Mouse (Mus musculus) CH12.LX (cell line): ENCODE results near the gene Wnt3a. TPM values are rescaled to one million over a fixed set of nuclear protein-coding genes. Genes with fewer than 3 reads are reported as not detected.

Source experiments
- DNase-seq: peaks from one replicate; pipeline ENCODE4 v3.0.0-alpha.2; 2013; ENCODE audit errors: extremely low read depth
- H3K27ac ChIP-seq: 2 replicates; pipeline ENCODE4 v1.5.1; 2012; ENCODE audit warnings: low read depth, mild to moderate bottlenecking, control low read depth, moderate library complexity; ENCODE audit not compliant: insufficient read depth
- H3K27me3 ChIP-seq: replicated peaks from 2 replicates; pipeline ENCODE3; 2012; ENCODE audit warnings: inconsistent platforms
- H3K36me3 ChIP-seq, 2 experiments: replicated peaks in 1 of 2; 2 replicates each; pipeline versions ENCODE3 to v1.6.1; 2012; ENCODE audit warnings: inconsistent platforms in 1 of 2, low read length in 1 of 2, mild to moderate bottlenecking in 1 of 2, mixed read lengths in 1 of 2, moderate library complexity in 1 of 2; ENCODE audit not compliant: control insufficient read depth in 1 of 2, insufficient read depth in 1 of 2
- H3K4me1 ChIP-seq, 2 experiments: 2 replicates each; pipeline ENCODE4 v1.6.1; 2012; ENCODE audit warnings: inconsistent platforms in 1 of 2, moderate library complexity in 1 of 2; ENCODE audit not compliant: insufficient read depth in 2 of 2, control insufficient read depth in 1 of 2
- H3K4me2 ChIP-seq: 2 replicates; pipeline ENCODE4 v1.6.1; 2012; ENCODE audit warnings: low read depth, mild to moderate bottlenecking, control low read depth; ENCODE audit not compliant: poor library complexity, insufficient read depth, severe bottlenecking
- H3K4me3 ChIP-seq, 3 experiments: fragments of 150-350 bp in 1 of 3; sonication (generic) in 1 of 3; replicated peaks in 1 of 3; 2 replicates each; pipeline versions ENCODE3 to v1.5.1; 2011 to 2012; ENCODE audit warnings: low read depth in 2 of 3, low read length in 2 of 3, mild to moderate bottlenecking in 2 of 3, moderate library complexity in 2 of 3, control low read depth in 1 of 3, improper control_type of control experiment in 1 of 3, inconsistent platforms in 1 of 3, mixed read lengths in 1 of 3; ENCODE audit not compliant: poor library complexity in 1 of 3
- H3K79me2 ChIP-seq: replicated peaks from 2 replicates; pipeline ENCODE4 v1.6.1; 2012; ENCODE audit warnings: mild to moderate bottlenecking, moderate library complexity; ENCODE audit not compliant: control insufficient read depth, poor library complexity, insufficient read depth, severe bottlenecking; ENCODE audit errors: extremely low read depth
- H3K9ac ChIP-seq: 2 replicates; pipeline ENCODE4 v1.6.1; 2012; ENCODE audit warnings: low read depth, mild to moderate bottlenecking, control low read depth, moderate library complexity; ENCODE audit not compliant: insufficient read depth
- H3K9me3 ChIP-seq: replicated peaks from 2 replicates; pipeline ENCODE3; 2012; ENCODE audit warnings: low read length, inconsistent platforms, mixed read lengths
- BHLHE40 ChIP-seq: IDR thresholded peaks from 2 replicates; pipeline ENCODE4 v1.6.1; 2011; ENCODE audit warnings: mild to moderate bottlenecking, low read depth, low read length, improper control_type of control experiment
- CHD1 ChIP-seq: IDR thresholded peaks from 2 replicates; pipeline ENCODE4 v1.6.1; 2012; ENCODE audit warnings: low read depth, low read length, improper control_type of control experiment, inconsistent platforms
- CHD2 ChIP-seq: IDR thresholded peaks from 2 replicates; pipeline ENCODE4 v1.6.1; 2011; ENCODE audit warnings: low read length, improper control_type of control experiment
- CTCF ChIP-seq, 2 experiments: IDR thresholded peaks in 1 of 2; conservative IDR thresholded peaks in 1 of 2; 2 replicates each; pipeline ENCODE4 v1.5.1; 2011 to 2012; ENCODE audit warnings: low read depth in 2 of 2, low read length in 2 of 2, improper control_type of control experiment in 1 of 2, inconsistent platforms in 1 of 2, mild to moderate bottlenecking in 1 of 2, moderate library complexity in 1 of 2
- E2F4 ChIP-seq: IDR thresholded peaks from 2 replicates; pipeline ENCODE4 v1.6.1; 2011; ENCODE audit warnings: low read depth, low read length, improper control_type of control experiment; ENCODE audit not compliant: insufficient replicate concordance
- ELF1 ChIP-seq: IDR thresholded peaks from 2 replicates; pipeline ENCODE4 v1.6.1; 2014; ENCODE audit warnings: low read depth, mild to moderate bottlenecking, inconsistent platforms, low read length, improper control_type of control experiment
- EP300 ChIP-seq: IDR thresholded peaks from 2 replicates; pipeline ENCODE4 v1.6.1; 2011; ENCODE audit warnings: low read length, improper control_type of control experiment
- ETS1 ChIP-seq: conservative IDR thresholded peaks from 2 replicates; pipeline ENCODE4 v1.6.1; 2012; ENCODE audit warnings: low read depth, mild to moderate bottlenecking, inconsistent platforms, low read length, improper control_type of control experiment, moderate library complexity
- HCFC1 ChIP-seq: IDR thresholded peaks from 2 replicates; pipeline ENCODE4 v1.6.1; 2012; ENCODE audit warnings: low read depth, mild to moderate bottlenecking, inconsistent platforms, low read length, improper control_type of control experiment
- IRF4 ChIP-seq: IDR thresholded peaks from 2 replicates; pipeline ENCODE4 v1.6.1; 2014; ENCODE audit warnings: low read depth, mild to moderate bottlenecking, inconsistent platforms, low read length, improper control_type of control experiment
- JUN ChIP-seq: IDR thresholded peaks from 2 replicates; pipeline ENCODE4 v1.6.1; 2011; ENCODE audit warnings: low read depth, mild to moderate bottlenecking, low read length, improper control_type of control experiment, moderate library complexity; ENCODE audit not compliant: insufficient read depth
- JUND ChIP-seq: conservative IDR thresholded peaks from 2 replicates; pipeline ENCODE4 v1.6.1; 2011; ENCODE audit warnings: low read depth, low read length, improper control_type of control experiment
- KAT2A ChIP-seq: IDR thresholded peaks from 2 replicates; pipeline ENCODE4 v1.6.1; 2012; ENCODE audit warnings: low read length, improper control_type of control experiment, inconsistent platforms; ENCODE audit not compliant: insufficient replicate concordance
- MAFK ChIP-seq: IDR thresholded peaks from 2 replicates; pipeline ENCODE4 v1.6.1; 2011; ENCODE audit warnings: low read length, improper control_type of control experiment; ENCODE audit not compliant: insufficient replicate concordance
- MAX ChIP-seq: IDR thresholded peaks from 2 replicates; pipeline ENCODE4 v1.6.1; 2011; ENCODE audit warnings: low read length, improper control_type of control experiment
- MAZ ChIP-seq: IDR thresholded peaks from 2 replicates; pipeline ENCODE4 v1.6.1; 2012; ENCODE audit warnings: low read depth, mild to moderate bottlenecking, inconsistent platforms, low read length, improper control_type of control experiment, moderate library complexity
- MEF2A ChIP-seq: IDR thresholded peaks from 2 replicates; pipeline ENCODE4 v1.6.1; 2014; ENCODE audit warnings: low read depth, mild to moderate bottlenecking, inconsistent platforms, low read length, improper control_type of control experiment, borderline replicate concordance
- MXI1 ChIP-seq: IDR thresholded peaks from 2 replicates; pipeline ENCODE4 v1.6.1; 2011; ENCODE audit warnings: mild to moderate bottlenecking, low read depth, low read length, improper control_type of control experiment
- MYC ChIP-seq: IDR thresholded peaks from 2 replicates; pipeline ENCODE4 v1.6.1; 2011; ENCODE audit warnings: low read depth, mild to moderate bottlenecking, improper control_type of control experiment, low read length
- NELFE ChIP-seq: IDR thresholded peaks from 2 replicates; pipeline ENCODE4 v1.6.1; 2011; ENCODE audit warnings: low read depth, low read length, improper control_type of control experiment
- NRF1 ChIP-seq: IDR thresholded peaks from 2 replicates; pipeline ENCODE4 v1.6.1; 2014; ENCODE audit warnings: low read depth, mild to moderate bottlenecking, inconsistent platforms, low read length, improper control_type of control experiment, moderate library complexity
- PAX5 ChIP-seq: IDR thresholded peaks from 2 replicates; pipeline ENCODE4 v1.6.1; 2012; ENCODE audit warnings: low read length, inconsistent platforms, mixed read lengths
- POLR2A ChIP-seq: IDR thresholded peaks from 2 replicates; pipeline ENCODE4 v1.6.1; 2011; ENCODE audit warnings: low read depth, mild to moderate bottlenecking, improper control_type of control experiment, low read length
- POLR2AphosphoS2 ChIP-seq: IDR thresholded peaks from 2 replicates; pipeline ENCODE4 v1.6.1; 2011; ENCODE audit warnings: low read depth, low read length, improper control_type of control experiment
- RAD21 ChIP-seq: IDR thresholded peaks from 2 replicates; pipeline ENCODE4 v1.6.1; 2011; ENCODE audit warnings: low read depth, mild to moderate bottlenecking, low read length, improper control_type of control experiment, moderate library complexity
- RCOR1 ChIP-seq: conservative IDR thresholded peaks from 2 replicates; pipeline ENCODE4 v1.6.1; 2012; ENCODE audit warnings: low read depth, mild to moderate bottlenecking, inconsistent platforms, low read length, improper control_type of control experiment
- SIN3A ChIP-seq: IDR thresholded peaks from 2 replicates; pipeline ENCODE4 v1.6.1; 2012; ENCODE audit warnings: low read length, improper control_type of control experiment, inconsistent platforms
- SMC3 ChIP-seq: IDR thresholded peaks from 2 replicates; pipeline ENCODE4 v1.6.1; 2011; ENCODE audit warnings: low read depth, low read length, improper control_type of control experiment
- TBP ChIP-seq: conservative IDR thresholded peaks from 2 replicates; pipeline ENCODE4 v1.6.1; 2011; ENCODE audit warnings: low read depth, low read length, improper control_type of control experiment
- TCF12 ChIP-seq: IDR thresholded peaks from 2 replicates; pipeline ENCODE4 v1.6.1; 2014; ENCODE audit warnings: low read depth, mild to moderate bottlenecking, inconsistent platforms, low read length, improper control_type of control experiment
- UBTF ChIP-seq: IDR thresholded peaks from 2 replicates; pipeline ENCODE4 v1.6.1; 2012; ENCODE audit warnings: low read depth, mild to moderate bottlenecking, inconsistent platforms, low read length, improper control_type of control experiment, moderate library complexity
- USF1 ChIP-seq: IDR thresholded peaks from 2 replicates; pipeline ENCODE4 v1.6.1; 2014; ENCODE audit warnings: low read depth, mild to moderate bottlenecking, inconsistent platforms, low read length, improper control_type of control experiment
- USF2 ChIP-seq: conservative IDR thresholded peaks from 2 replicates; pipeline ENCODE4 v1.6.1; 2011; ENCODE audit warnings: low read depth, low read length, improper control_type of control experiment
- ZC3H11A ChIP-seq: IDR thresholded peaks from 2 replicates; pipeline ENCODE4 v1.6.1; 2012; ENCODE audit warnings: low read depth, mild to moderate bottlenecking, inconsistent platforms, low read length, improper control_type of control experiment
- ZKSCAN1 ChIP-seq: IDR thresholded peaks from 2 replicates; pipeline ENCODE4 v1.6.1; 2012; ENCODE audit warnings: low read depth, inconsistent platforms, low read length, improper control_type of control experiment, borderline replicate concordance
- ZMIZ1 ChIP-seq: IDR thresholded peaks from 2 replicates; pipeline ENCODE4 v1.6.1; 2012; ENCODE audit warnings: low read depth, mild to moderate bottlenecking, inconsistent platforms, low read length, improper control_type of control experiment
- ZNF384 ChIP-seq: IDR thresholded peaks from 2 replicates; pipeline ENCODE4 v1.6.1; 2012; ENCODE audit warnings: low read depth, low read length, improper control_type of control experiment, inconsistent platforms
- dilution Hi-C: fragments of 300-500 bp; cut with MboI; formaldehyde crosslinking; loops from 2 replicates; pipeline ENCODE4 v1.14.3; 2020; ENCODE audit warnings: low sequenced_read_pairs; ENCODE audit not compliant: extremely low pct_unique_long_range_greater_than_20kb, extremely low pct_ligation_motif_present
- in situ Hi-C: fragments of 300-500 bp; cut with MboI; formaldehyde crosslinking; loops from 3 replicates; pipeline ENCODE4 v1.14.3; 2019; ENCODE audit warnings: low sequenced_read_pairs, low pct_ligation_motif_present, low pct_unique_long_range_greater_than_20kb, mixed read lengths
- polyA plus RNA-seq: library from polyadenylated mRNA; unstranded; fragments of >175 nt; gene quantifications from 2 replicates; pipeline ENCODE4 v1.2.1, GENCODE M21; 2012; ENCODE audit warnings: low read depth; ENCODE audit not compliant: insufficient read length
- total RNA-seq, 2 experiments: library from RNA; depleted of rRNA; stranded (reverse); fragments of 300-350 nt in 1 of 2; fragments of >200 nt in 1 of 2; gene quantifications; 2 replicates each; pipeline ENCODE4 v1.2.3; 2012 to 2014

Gene Wnt3a
- total and polyA plus RNA-seq, 3 experiments: not detected

DNA sequence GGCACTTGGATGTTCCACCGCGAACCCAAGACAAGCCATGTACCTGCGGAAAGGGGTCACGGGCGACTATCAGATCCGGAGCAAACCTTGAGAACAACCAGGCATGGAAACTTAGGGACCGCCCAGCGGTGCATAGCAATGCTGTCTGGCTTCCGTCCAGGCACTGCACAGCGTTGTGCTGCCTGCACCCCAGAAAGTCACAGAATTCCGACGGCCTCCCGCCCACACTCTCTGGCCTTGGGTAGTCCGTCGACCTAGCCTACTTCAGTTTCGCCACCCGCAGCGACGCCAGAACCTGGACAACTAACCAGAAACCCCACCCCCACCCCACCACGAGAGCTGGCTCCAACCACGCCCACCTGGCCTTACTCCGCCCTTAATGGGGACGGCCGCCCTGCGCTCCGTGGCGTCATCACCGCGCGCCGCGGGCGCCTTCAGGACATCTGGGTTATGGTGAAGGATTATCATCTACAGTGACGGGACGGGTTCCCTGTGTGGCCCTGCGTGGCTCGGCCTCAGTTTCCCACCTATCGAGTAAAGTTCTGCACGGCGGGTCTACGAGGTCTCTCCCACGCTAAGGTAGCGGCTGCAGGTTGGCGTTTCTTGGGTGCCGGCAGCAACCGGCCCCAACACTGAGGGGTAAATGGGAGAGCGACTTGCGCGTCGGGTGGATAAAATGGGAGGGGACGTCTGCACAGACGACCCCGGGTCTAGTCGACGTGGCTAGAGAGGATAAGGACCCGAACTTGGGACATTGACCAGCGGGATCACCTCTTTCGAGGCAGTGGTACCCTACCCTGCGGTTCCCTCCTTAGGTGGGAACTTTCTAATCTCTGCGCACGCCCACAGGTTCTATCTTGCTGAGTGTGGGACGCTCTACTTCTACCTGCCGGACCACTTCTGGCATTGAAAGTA is 88.2 kb downstream of the Wnt3a start, which contains the start of gene Mrpl55:
Gene Mrpl55, plus strand, starts transcription at position 406 of the 915 bp plus-strand sequence.
- Histone ChIP-seq H3K79me2 (peaks cover 6% of the 10 kb centered on the region), H3K36me3 (peaks cover 27 to 55% of the 10 kb centered on the region in 2 experiments), H3K4me3 (peak within 1 kb of the TSS; percentile 68 to 99 (median 77)), H3K27ac (peak within 1 kb of the TSS; percentile 23; the same call in 1 of the 2 replicates), H3K9ac (peak within 1 kb of the TSS; percentile 67), H3K4me1 (peaks cover 4 to 19% of the 10 kb centered on the region in 2 experiments), H3K4me2 (peak within 1 kb of the TSS; percentile 89), H3K27me3 (no peaks in the 10 kb centered on the region), H3K9me3 (no peaks in the 10 kb centered on the region)
- peak; percentile 97 for DNase-seq
- dilution Hi-C loops (no loop called here), in situ Hi-C loops (loop anchor here (5.0 kb wide), 1 partner anchor 35 kb away; no protein-coding TSS in a partner anchor)
- TF ChIP-seq MXI1 (peak; percentile 92), CHD1 (peak; percentile 70; the same call in 1 of the 2 replicates), USF1 (no peak), IRF4 (peak; percentile 48; the same call in 1 of the 2 replicates), CHD2 (peak; percentile 88), JUN (no peak), RCOR1 (peak; percentile 15; the same call in 1 of the 2 replicates), BHLHE40 (peak; percentile 77), TBP (peak; percentile 80; the same call in 1 of the 2 replicates), MYC (peak; percentile 28), SIN3A (peak; percentile 99), ETS1 (no peak), SMC3 (no peak), JUND (no peak), TCF12 (peak; percentile 97), ELF1 (peak; percentile 52; the same call in 1 of the 2 replicates), ZC3H11A (no peak), UBTF (0 out of 2 replicates have a peak, but pooled peaks have one; percentile 51), MAZ (peak; percentile 64), HCFC1 (peak; percentile 89), KAT2A (peak; percentile 61; the same call in 1 of the 2 replicates), POLR2AphosphoS2 (peak; percentile 83; the same call in 1 of the 2 replicates), NELFE (peak; percentile 89), USF2 (no peak), MAX (peak; percentile 77), MAFK (no peak), E2F4 (no peak), ZNF384 (0 out of 2 replicates have a peak, but pooled peaks have one; percentile 20), EP300 (peak; percentile 17; the same call in 1 of the 2 replicates), ZKSCAN1 (no peak), NRF1 (peak; percentile 51), POLR2A (peak; percentile 90), CTCF (conservative IDR thresholded peaks at IDR 0.05 in 1 of 2, IDR thresholded peaks at IDR 0.05 in 1 of 2; ENCODE audit: low read depth in 2 of 2, low read length in 2 of 2) (no peak), PAX5 (no peak), MEF2A (peak; percentile 77), ZMIZ1 (peak; percentile 83), RAD21 (no peak)
